Mouse (Mus musculus) liver, embryonic 12.5 days (tissue): ENCODE results near the gene Nfxl1. TPM values are rescaled to one million over a fixed set of nuclear protein-coding genes. Genes with fewer than 3 reads are reported as not detected.

Source experiments
- ATAC-seq: fragments of 200-750 bp; cut with Nextera tagmentation; 2 replicates; pipeline ENCODE4 v1.8.0; 2017; ENCODE audit warnings: moderate number of reproducible peaks, mild to moderate bottlenecking, moderate library complexity
- H3K27ac ChIP-seq: fragments of 300-500 bp; sonication (generic); 2 replicates; pipeline ENCODE4 v1.5.1; 2016; ENCODE audit warnings: mild to moderate bottlenecking
- H3K27me3 ChIP-seq: fragments of 300-500 bp; sonication (generic); replicated peaks from 2 replicates; pipeline ENCODE4 v1.6.1; 2016; ENCODE audit warnings: mild to moderate bottlenecking, moderate library complexity
- H3K36me3 ChIP-seq: fragments of 300-500 bp; sonication (generic); 2 replicates; pipeline ENCODE4 v1.6.1; 2016; ENCODE audit warnings: mild to moderate bottlenecking, moderate library complexity
- H3K4me1 ChIP-seq: fragments of 300-500 bp; sonication (generic); 2 replicates; pipeline ENCODE4 v1.6.1; 2016
- H3K4me2 ChIP-seq: fragments of 300-500 bp; sonication (generic); 2 replicates; pipeline ENCODE4 v1.6.1; 2016; ENCODE audit warnings: mild to moderate bottlenecking, moderate library complexity
- H3K4me3 ChIP-seq: fragments of 300-500 bp; sonication (generic); 2 replicates; pipeline ENCODE4 v1.5.1; 2016; ENCODE audit warnings: mild to moderate bottlenecking, moderate library complexity
- H3K9ac ChIP-seq: fragments of 300-500 bp; sonication (generic); 2 replicates; pipeline ENCODE4 v1.6.1; 2016; ENCODE audit warnings: mild to moderate bottlenecking, moderate library complexity
- H3K9me3 ChIP-seq: fragments of 300-500 bp; sonication (generic); replicated peaks from 2 replicates; pipeline ENCODE4 v1.6.1; 2016; ENCODE audit warnings: mild to moderate bottlenecking, moderate library complexity
- WGBS: fragments of 180-500 bp; shearing (Covaris S2); methylation state at CpG from one replicate; pipeline ENCODE4 v1.1.7; 2016; ENCODE audit not compliant: insufficient replicate concordance; 5-methylcytosine and 5-hydroxymethylcytosine counted together
- polyA plus RNA-seq: library from polyadenylated mRNA; unstranded; fragments of >200 nt; fragmentation: Nextera tagmentation; extraction: Ambion mirVana; gene quantifications from 2 replicates; pipeline ENCODE4 v1.2.1, GENCODE M21; 2016

Nfxl1 gene
- polyA plus RNA-seq, 1 experiment from 2014 or later = 9.2 TPM

- H3K4me1 ChIP-seq = no peaks in the 10 kb centered on the region
- H3K4me3 ChIP-seq = no peak overlapping the region
- WGBS = 50% methylated on average over 4 of the region's 4 CpGs
- no peak for ATAC-seq
- H3K27ac ChIP-seq = no peak overlapping the region
- no peaks in the 10 kb centered on the region for H3K36me3 ChIP-seq
- no peak overlapping the region for H3K9ac ChIP-seq
- H3K9me3 ChIP-seq = no peaks in the 10 kb centered on the region
- no peak overlapping the region for H3K4me2 ChIP-seq
- H3K27me3 ChIP-seq = peaks cover 8% of the 10 kb centered on the region
Measured at GRCm38 (mm10) chr5:72496756-72497155, 62.7 kb downstream of the Nfxl1 start.

- Histone ChIP-seq H3K9ac (no peak overlapping the region), H3K4me1 (no peaks in the 10 kb centered on the region), H3K4me2 (no peak overlapping the region), H3K4me3 (no peak overlapping the region), H3K27me3 (no peaks in the 10 kb centered on the region), H3K27ac (no peak overlapping the region), H3K9me3 (no peaks in the 10 kb centered on the region), H3K36me3 (no peaks in the 10 kb centered on the region)
- no peak for ATAC-seq
- WGBS = 57% methylated on average over 7 of the region's 7 CpGs
Measured at GRCm38 (mm10) chr5:72493906-72494305, 65.6 kb downstream of the Nfxl1 start.

- Histone ChIP-seq H3K36me3 (no peaks in the 10 kb centered on the region), H3K27ac (no peak overlapping the region), H3K4me1 (no peaks in the 10 kb centered on the region), H3K9me3 (no peaks in the 10 kb centered on the region), H3K9ac (no peak overlapping the region), H3K4me2 (no peak overlapping the region), H3K4me3 (no peak overlapping the region), H3K27me3 (no peaks in the 10 kb centered on the region)
- 28% methylated on average over 2 of the region's 2 CpGs for WGBS
- ATAC-seq = no peak
Measured at GRCm38 (mm10) chr5:72491232-72491631, 68.3 kb downstream of the Nfxl1 start.

- Histone ChIP-seq H3K27ac (no peak overlapping the region), H3K9me3 (no peaks in the 10 kb centered on the region), H3K4me2 (no peak overlapping the region), H3K9ac (no peak overlapping the region), H3K4me3 (no peak overlapping the region), H3K27me3 (no peaks in the 10 kb centered on the region), H3K4me1 (no peaks in the 10 kb centered on the region), H3K36me3 (no peaks in the 10 kb centered on the region)
- WGBS = 45% methylated on average over 7 of the region's 7 CpGs
- ATAC-seq = no peak
Measured at GRCm38 (mm10) chr5:72480456-72480855, 79.0 kb downstream of the Nfxl1 start.

- Histone ChIP-seq H3K4me2 (no peak overlapping the region), H3K27ac (no peak overlapping the region), H3K27me3 (no peaks in the 10 kb centered on the region), H3K36me3 (no peaks in the 10 kb centered on the region), H3K9me3 (no peaks in the 10 kb centered on the region), H3K9ac (no peak overlapping the region), H3K4me3 (no peak overlapping the region), H3K4me1 (no peaks in the 10 kb centered on the region)
- 68% methylated on average over 12 of the region's 12 CpGs for WGBS
- no peak for ATAC-seq
Measured at GRCm38 (mm10) chr5:72472317-72473009, 87.0 kb downstream of the Nfxl1 start.

- no peaks in the 10 kb centered on the region for H3K36me3 ChIP-seq
- H3K27me3 ChIP-seq = no peaks in the 10 kb centered on the region
- H3K9me3 ChIP-seq = no peaks in the 10 kb centered on the region
- WGBS = 49% methylated on average over 7 of the region's 7 CpGs
- H3K9ac ChIP-seq = no peak overlapping the region
- H3K4me3 ChIP-seq = no peak overlapping the region
- H3K4me1 ChIP-seq = no peaks in the 10 kb centered on the region
- H3K27ac ChIP-seq = no peak overlapping the region
- no peak overlapping the region for H3K4me2 ChIP-seq
- ATAC-seq = no peak
Measured at GRCm38 (mm10) chr5:72471746-72472145, 87.7 kb downstream of the Nfxl1 start.

GRCm38 (mm10) chr5:72464932-72465331 lies 94.6 kb downstream of the Nfxl1 start:
- Histone ChIP-seq H3K36me3 (no peaks in the 10 kb centered on the region), H3K4me3 (no peak overlapping the region), H3K9me3 (no peaks in the 10 kb centered on the region), H3K27ac (no peak overlapping the region), H3K4me2 (no peak overlapping the region), H3K4me1 (no peaks in the 10 kb centered on the region), H3K9ac (no peak overlapping the region), H3K27me3 (no peaks in the 10 kb centered on the region)
- ATAC-seq = no peak
- 54% methylated on average over 3 of the region's 3 CpGs for WGBS

Other genes with a start within 250 kb of the Nfxl1 start
- 0.54 and 0.57 TPM in 2 replicates for gene Corin, start 55.2 kb downstream of the Nfxl1 start, polyA plus RNA-seq
- not detected in 2 replicates for gene Zar1, start 21.6 kb upstream of the Nfxl1 start, polyA plus RNA-seq
- not detected in 2 replicates for gene Gm5868, start 27.9 kb upstream of the Nfxl1 start, polyA plus RNA-seq
- not detected in 2 replicates for gene Cnga1, start 84.6 kb upstream of the Nfxl1 start, polyA plus RNA-seq
- 1.2 and 2.6 TPM in 2 replicates for gene Nipal1, start 88.1 kb upstream of the Nfxl1 start, polyA plus RNA-seq
- 0.05 TPM in 1 of 2 replicates, not detected in the other for gene Txk, start 193.1 kb upstream of the Nfxl1 start, polyA plus RNA-seq